ENCODE assay signal across 14 mouse cellular contexts in the genomic region with DNA sequence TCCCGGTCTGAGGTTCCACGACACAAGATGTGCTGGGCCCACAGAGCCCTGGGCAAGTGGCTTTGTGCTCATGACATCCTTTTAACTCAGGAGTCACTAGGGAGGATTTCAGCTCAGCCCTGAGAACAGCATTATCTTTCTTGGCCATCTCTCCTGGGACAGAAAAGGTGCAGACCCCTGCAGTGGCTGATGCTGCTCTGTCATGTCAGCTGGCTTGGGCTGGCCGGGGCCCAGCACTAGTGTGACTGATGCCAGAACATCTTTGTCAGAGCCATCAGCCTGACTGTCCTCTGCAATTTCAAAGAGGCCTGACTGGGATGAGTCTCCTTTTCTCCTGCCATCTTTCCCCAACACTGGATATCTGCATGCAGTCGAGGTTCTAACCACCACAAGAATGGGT. TPM values are rescaled to one million over a fixed set of nuclear protein-coding genes. Genes with fewer than 3 reads are reported as not detected.
DNase-seq lines count a peak whose midpoint lies in the region; ATAC-seq and TF ChIP-seq lines count a peak whose summit lies in the region.
"Had no signal": no experiment of that assay in that cellular context is flagged by ENCODE, and none has a peak within 500 bp of the region (broad histone marks: within the 10 kb centered on the region; RNA-seq: fewer than 3 reads in every experiment).

No protein-coding gene starts in this region.

- TF ChIP-seq CTCF in heart, adult 2 months (IDR thresholded peaks at IDR 0.05): no peak

- H3K27ac ChIP-seq in heart, adult 2 months: peak overlapping the region; percentile 55
- H3K27ac ChIP-seq in kidney, embryonic 16.5 days (ENCODE audit: low read length): peak overlapping the region; percentile 17; the same call in 1 of the 2 replicates
- peak overlapping the region; percentile 65 for H3K27ac ChIP-seq in embryonic facial prominence, embryonic 13.5 days
- peak overlapping the region; percentile 48; the same call in 1 of the 2 replicates for H3K27ac ChIP-seq in neural tube, embryonic 15.5 days (replicated peaks)

- no peak overlapping the region for H3K4me2 ChIP-seq in kidney, embryonic 16.5 days (replicated peaks; ENCODE audit: low read depth, low read length)
- H3K4me2 ChIP-seq in embryonic facial prominence, embryonic 13.5 days: no peak overlapping the region
- no peak overlapping the region for H3K4me2 ChIP-seq in neural tube, embryonic 15.5 days

- H3K4me1 ChIP-seq in heart, adult 2 months (ENCODE audit: control insufficient read depth, insufficient read depth, low read length): peaks cover 10% of the 10 kb centered on the region
- H3K4me1 ChIP-seq in kidney, embryonic 16.5 days (ENCODE audit: insufficient read depth, low read length): peaks cover 28% of the 10 kb centered on the region
- H3K4me1 ChIP-seq in embryonic facial prominence, embryonic 13.5 days: peaks cover 47% of the 10 kb centered on the region
- H3K4me1 ChIP-seq in neural tube, embryonic 15.5 days: peaks cover 15% of the 10 kb centered on the region

- no peak for TF ChIP-seq POLR2A in heart, adult 2 months (IDR thresholded peaks at IDR 0.05; ENCODE audit: insufficient read depth, low read depth, low read length)

- H3K27me3 ChIP-seq in heart, adult 2 months (ENCODE audit: control insufficient read depth, insufficient read depth, low read length): no peaks in the 10 kb centered on the region; the same call in 1 of the 2 replicates
- no peaks in the 10 kb centered on the region for H3K27me3 ChIP-seq in kidney, embryonic 16.5 days (ENCODE audit: insufficient read depth, low read length)
- H3K27me3 ChIP-seq in embryonic facial prominence, embryonic 13.5 days: no peaks in the 10 kb centered on the region
- H3K27me3 ChIP-seq in neural tube, embryonic 15.5 days (replicated peaks): no peaks in the 10 kb centered on the region

- DNase-seq in heart, adult 2 months: no peak
- DNase-seq in heart, postnatal 25 days (ENCODE audit: low spot score): no peak
- DNase-seq in kidney, postnatal 36 days: no peak
- no peak for DNase-seq in embryo, embryonic 9.5 days (ENCODE audit: extremely low spot score)
- DNase-seq in kidney, adult 18-20 months: no peak
- DNase-seq: adrenal gland, postnatal 10 days; cerebellum, adult 11-12 months; right cerebral cortex, postnatal 4 days had no signal

- H3K9me3 ChIP-seq in kidney, embryonic 16.5 days (ENCODE audit: low read length): no peaks in the 10 kb centered on the region
- H3K9me3 ChIP-seq in embryonic facial prominence, embryonic 13.5 days: no peaks in the 10 kb centered on the region
- no peaks in the 10 kb centered on the region for H3K9me3 ChIP-seq in neural tube, embryonic 15.5 days (replicated peaks)

- 37% methylated on average over 4 of the region's 4 CpGs for WGBS in heart, adult 2 months
- WGBS in kidney, embryonic 16.5 days: 65% methylated on average over 4 of the region's 4 CpGs
- WGBS in embryonic facial prominence, embryonic 13.5 days: 56% methylated on average over 4 of the region's 4 CpGs
- 60% methylated on average over 4 of the region's 4 CpGs for WGBS in neural tube, embryonic 15.5 days

- TF ChIP-seq EP300 in heart, adult 2 months (IDR thresholded peaks at IDR 0.05; ENCODE audit: insufficient read depth, low read depth, low read length): no peak

- no peak overlapping the region for H3K4me3 ChIP-seq in heart, adult 2 months
- H3K4me3 ChIP-seq in kidney, embryonic 16.5 days (ENCODE audit: low read length): no peak overlapping the region
- no peak overlapping the region for H3K4me3 ChIP-seq in embryonic facial prominence, embryonic 13.5 days
- no peak overlapping the region for H3K4me3 ChIP-seq in neural tube, embryonic 15.5 days (replicated peaks)

- ATAC-seq in kidney, embryonic 16.5 days (ENCODE audit: low FRiP score, low TSS enrichment): no peak
- ATAC-seq in embryonic facial prominence, embryonic 13.5 days (ENCODE audit: insufficient number of reproducible peaks, insufficient read depth, low FRiP score, low TSS enrichment, low read depth): no peak
- ATAC-seq in neural tube, embryonic 15.5 days (ENCODE audit: low FRiP score): no peak

- no peak overlapping the region for H3K9ac ChIP-seq in heart, adult 2 months (ENCODE audit: low read depth, low read length)
- no peak overlapping the region for H3K9ac ChIP-seq in kidney, embryonic 16.5 days (replicated peaks; ENCODE audit: low read length)
- H3K9ac ChIP-seq in embryonic facial prominence, embryonic 13.5 days: no peak overlapping the region
- no peak overlapping the region for H3K9ac ChIP-seq in neural tube, embryonic 15.5 days (replicated peaks)

- H3K79me2 ChIP-seq in heart, adult 2 months (replicated peaks; ENCODE audit: control insufficient read depth, insufficient read depth, low read length): no peaks in the 10 kb centered on the region

- intact Hi-C loops in heart, adult 2 months (cut with DNase I): no loop called here
- intact Hi-C loops in heart, postnatal 25 days (cut with DNase I): no loop called here

- no peaks in the 10 kb centered on the region for H3K36me3 ChIP-seq in heart, adult 2 months (ENCODE audit: control insufficient read depth, insufficient read depth, low read length)
- peaks cover 14% of the 10 kb centered on the region for H3K36me3 ChIP-seq in kidney, embryonic 16.5 days (ENCODE audit: insufficient read depth, low read length)
- H3K36me3 ChIP-seq in embryonic facial prominence, embryonic 13.5 days: peaks cover 37% of the 10 kb centered on the region
- H3K36me3 ChIP-seq in neural tube, embryonic 15.5 days: no peaks in the 10 kb centered on the region

RNA-seq across cellular contexts. Expression of a gene that starts 17.4 kb away (rescaled TPM):
- total RNA-seq in heart, adult 2 months (2021): 10 to 100 TPM; 12.7 to 13.7 TPM
- 15.7 and 17.1 TPM in 2 replicates for polyA plus RNA-seq in heart, adult 2 months (2012; rRNA removed)
- 10 to 100 TPM; 15.2 to 20.4 TPM for total RNA-seq in heart, postnatal 25 days (2021)
- 30.5 and 32.6 TPM in 2 replicates for polyA plus RNA-seq in kidney, embryonic 16.5 days (2015; fragmentation: Nextera tagmentation; extraction: Ambion mirVana)
- polyA plus RNA-seq in embryonic facial prominence, embryonic 13.5 days (2015; fragmentation: Nextera tagmentation; extraction: Ambion mirVana): 17.6 and 22.5 TPM in 2 replicates
- 10.5 and 13.1 TPM in 2 replicates for polyA plus RNA-seq in neural tube, embryonic 15.5 days (2015; fragmentation: Nextera tagmentation; extraction: Ambion mirVana)

RNA-seq across cellular contexts. Expression of a gene that starts 17.8 kb away (rescaled TPM):
- not detected for total RNA-seq in heart, adult 2 months (2021)
- polyA plus RNA-seq in heart, adult 2 months (2012; rRNA removed): 1.5 and 1.6 TPM in 2 replicates
- total RNA-seq in heart, postnatal 25 days (2021): not detected
- polyA plus RNA-seq in kidney, embryonic 16.5 days (2015; fragmentation: Nextera tagmentation; extraction: Ambion mirVana): 0.26 and 0.32 TPM in 2 replicates
- polyA plus RNA-seq in embryonic facial prominence, embryonic 13.5 days (2015; fragmentation: Nextera tagmentation; extraction: Ambion mirVana): 0.52 and 0.91 TPM in 2 replicates
- 0.28 and 0.40 TPM in 2 replicates for polyA plus RNA-seq in neural tube, embryonic 15.5 days (2015; fragmentation: Nextera tagmentation; extraction: Ambion mirVana)
- total RNA-seq: layer of hippocampus, adult 8-10 months; left cerebral cortex, postnatal 36 days; midbrain, postnatal 0 days had no signal

RNA-seq across cellular contexts. Expression of a gene that starts 45.9 kb away (rescaled TPM):
- total RNA-seq in heart, adult 2 months (2021): 10 to 100 TPM in 1 of 2 experiments, 1 to 10 TPM in 1; 6.7 to 10.0 TPM
- 7.8 and 8.8 TPM in 2 replicates for polyA plus RNA-seq in heart, adult 2 months (2012; rRNA removed)
- 10 to 100 TPM in 1 of 2 experiments, 1 to 10 TPM in 1; 8.9 to 12.5 TPM for total RNA-seq in heart, postnatal 25 days (2021)
- 11.9 and 12.3 TPM in 2 replicates for polyA plus RNA-seq in kidney, embryonic 16.5 days (2015; fragmentation: Nextera tagmentation; extraction: Ambion mirVana)
- polyA plus RNA-seq in embryonic facial prominence, embryonic 13.5 days (2015; fragmentation: Nextera tagmentation; extraction: Ambion mirVana): 11.5 and 13.1 TPM in 2 replicates
- polyA plus RNA-seq in neural tube, embryonic 15.5 days (2015; fragmentation: Nextera tagmentation; extraction: Ambion mirVana): 2.2 and 3.2 TPM in 2 replicates

RNA-seq across cellular contexts. Expression of a gene that starts 55.0 kb away (rescaled TPM):
- total RNA-seq in heart, adult 2 months (2021): 10 to 100 TPM; 54.0 to 63.3 TPM
- polyA plus RNA-seq in heart, adult 2 months (2012; rRNA removed): 75.6 and 87.1 TPM in 2 replicates
- 10 to 100 TPM; 53.2 to 54.8 TPM for total RNA-seq in heart, postnatal 25 days (2021)
- 89.7 and 92.6 TPM in 2 replicates for polyA plus RNA-seq in kidney, embryonic 16.5 days (2015; fragmentation: Nextera tagmentation; extraction: Ambion mirVana)
- polyA plus RNA-seq in embryonic facial prominence, embryonic 13.5 days (2015; fragmentation: Nextera tagmentation; extraction: Ambion mirVana): 88.1 and 93.9 TPM in 2 replicates
- 73.7 and 77.5 TPM in 2 replicates for polyA plus RNA-seq in neural tube, embryonic 15.5 days (2015; fragmentation: Nextera tagmentation; extraction: Ambion mirVana)
